In the genomic region with DNA sequence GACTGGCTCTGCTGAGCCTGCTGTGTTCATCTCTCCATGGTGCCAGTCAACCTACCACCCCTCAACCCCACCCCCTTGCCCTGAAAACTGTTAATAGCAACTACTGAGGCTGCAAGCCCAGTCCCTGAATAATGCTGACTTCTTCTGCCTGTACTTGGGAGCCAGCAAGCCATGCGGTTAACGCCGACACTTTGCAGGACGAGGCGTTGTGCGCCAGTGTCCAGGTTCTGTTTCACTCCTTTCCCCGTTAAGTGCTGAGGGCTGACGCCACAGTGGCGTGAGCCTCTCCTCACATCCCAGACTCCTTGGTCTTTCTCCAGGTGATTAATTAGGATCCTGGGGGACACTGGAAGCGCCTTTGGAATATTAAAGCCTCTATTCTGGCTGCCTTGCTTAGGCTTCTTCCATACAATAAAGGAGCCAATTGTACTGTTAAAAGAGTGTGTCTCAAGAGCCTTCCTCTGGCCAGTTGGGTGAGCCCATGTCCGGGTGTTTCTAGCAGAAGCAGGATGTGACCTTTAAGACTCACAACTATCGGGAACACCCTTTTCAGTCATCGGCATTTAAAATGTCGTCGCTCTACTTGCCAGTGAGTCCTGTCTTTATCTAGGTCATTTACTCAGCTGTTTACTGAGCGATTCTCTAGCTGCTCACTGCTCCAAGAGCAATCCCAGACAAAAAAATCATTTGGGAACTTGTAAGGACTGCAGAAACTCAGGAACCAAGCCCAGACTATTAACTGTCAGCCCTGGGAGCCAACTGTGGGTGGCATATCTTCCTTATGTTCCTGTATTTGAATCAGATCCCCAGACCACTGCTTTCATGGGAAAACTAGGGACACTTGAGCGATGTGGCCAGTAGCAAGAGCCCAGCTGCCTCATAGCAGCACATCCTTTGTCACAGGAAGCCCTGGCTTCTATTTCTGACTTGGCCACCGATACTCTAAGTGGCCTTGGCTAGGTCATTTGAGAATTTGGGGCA, we compare ENCODE assay signal across 9 mouse cellular contexts. TPM values are rescaled to one million over a fixed set of nuclear protein-coding genes. Genes with fewer than 3 reads are reported as not detected.
DNase-seq lines count a peak whose midpoint lies in the region; ATAC-seq lines count a peak whose summit lies in the region.
"Had no signal": no experiment of that assay in that cellular context is flagged by ENCODE, and none has a peak within 500 bp of the region (broad histone marks: within the 10 kb centered on the region; RNA-seq: fewer than 3 reads in every experiment).

No protein-coding gene starts in this region.

- H3K9ac ChIP-seq in forebrain, embryonic 15.5 days (replicated peaks): no peak overlapping the region
- no peak overlapping the region for H3K9ac ChIP-seq in hindbrain, embryonic 14.5 days
- H3K9ac ChIP-seq: liver, embryonic 15.5 days had no signal

- peaks cover 16% of the 10 kb centered on the region for H3K4me1 ChIP-seq in forebrain, embryonic 15.5 days
- peaks cover 27% of the 10 kb centered on the region for H3K4me1 ChIP-seq in hindbrain, embryonic 14.5 days (replicated peaks; ENCODE audit: control insufficient read depth, insufficient read depth, low read length)

- H3K36me3 ChIP-seq in forebrain, embryonic 15.5 days: no peaks in the 10 kb centered on the region
- no peaks in the 10 kb centered on the region for H3K36me3 ChIP-seq in hindbrain, embryonic 14.5 days (replicated peaks; ENCODE audit: control insufficient read depth, insufficient read depth)
- H3K36me3 ChIP-seq: liver, embryonic 15.5 days had no signal

- ATAC-seq in forebrain, embryonic 15.5 days (replicated peaks): 0 out of 2 replicates have a peak, but pooled peaks have one; percentile 26
- ATAC-seq in hindbrain, embryonic 14.5 days (ENCODE audit: low FRiP score): peak; percentile 52

- intact Hi-C loops in gastrocnemius, postnatal 14 days (cut with DNase I; ENCODE audit: low total_unique reads): no loop called here

- H3K9me3 ChIP-seq in forebrain, embryonic 15.5 days: no peaks in the 10 kb centered on the region
- H3K9me3 ChIP-seq in hindbrain, embryonic 14.5 days (ENCODE audit: control insufficient read depth, low read length): no peaks in the 10 kb centered on the region
- H3K9me3 ChIP-seq: liver, embryonic 15.5 days had no signal

- H3K27ac ChIP-seq in forebrain, embryonic 15.5 days (replicated peaks): no peak overlapping the region
- H3K27ac ChIP-seq in hindbrain, embryonic 14.5 days: peak overlapping the region; percentile 70; the same call in 1 of the 2 replicates
- H3K27ac ChIP-seq: liver, embryonic 15.5 days had no signal

- DNase-seq in gastrocnemius, postnatal 14 days: peak; percentile 28
- DNase-seq in gastrocnemius, postnatal 4 days (ENCODE audit: low spot score in 2 of 2): no peak
- DNase-seq in Muller cell, postnatal 12 days (ENCODE audit: inconsistent ontology term): peak; percentile 38
- no peak for DNase-seq in hindbrain, embryonic 14.5 days (ENCODE audit: low spot score)
- no peak for DNase-seq in B cell, adult 2 months
- no peak for DNase-seq in kidney, adult 8-10 months
- no peak for DNase-seq in spleen, adult 12 weeks (ENCODE audit: low spot score)

- 52% methylated on average over 18 of the region's 18 CpGs for WGBS in forebrain, embryonic 15.5 days
- WGBS in hindbrain, embryonic 14.5 days: 65% methylated on average over 18 of the region's 18 CpGs

- no peaks in the 10 kb centered on the region for H3K27me3 ChIP-seq in forebrain, embryonic 15.5 days
- no peaks in the 10 kb centered on the region for H3K27me3 ChIP-seq in hindbrain, embryonic 14.5 days (ENCODE audit: control insufficient read depth, insufficient read depth, low read length)
- H3K27me3 ChIP-seq: liver, embryonic 15.5 days had no signal

- no peak overlapping the region for H3K4me2 ChIP-seq in forebrain, embryonic 15.5 days (replicated peaks)
- no peak overlapping the region for H3K4me2 ChIP-seq in hindbrain, embryonic 14.5 days (replicated peaks)
- H3K4me2 ChIP-seq: liver, embryonic 15.5 days had no signal

- no peak overlapping the region for H3K4me3 ChIP-seq in forebrain, embryonic 15.5 days
- no peak overlapping the region for H3K4me3 ChIP-seq in hindbrain, embryonic 14.5 days (replicated peaks; ENCODE audit: low read length)
- H3K4me3 ChIP-seq: liver, embryonic 15.5 days had no signal

RNA-seq across cellular contexts. Expression of a gene that starts 59.1 kb away (rescaled TPM):
- 100 to 1,000 TPM; 125 to 230 TPM for total RNA-seq in gastrocnemius, postnatal 14 days (2021)
- 10 to 100 TPM; 76.9 to 78.8 TPM for total RNA-seq in gastrocnemius, postnatal 4 days (2021)
- polyA plus RNA-seq in forebrain, embryonic 15.5 days (2015; fragmentation: Nextera tagmentation; extraction: Ambion mirVana): 6.3 and 8.2 TPM in 2 replicates
- polyA plus RNA-seq in hindbrain, embryonic 14.5 days (2014; fragmentation: Nextera tagmentation; extraction: Ambion mirVana): 29.8 and 32.5 TPM in 2 replicates

Comparison
In these comparisons a context has a peak if more than half of its experiments do, and no peak if none do; other contexts are left out.
1. DNase-seq: peak in gastrocnemius, postnatal 14 days (single experiment) and Muller cell, postnatal 12 days (single experiment); none in gastrocnemius, postnatal 4 days (0 of 2), hindbrain, embryonic 14.5 days (single experiment), B cell, adult 2 months (0 of 2), kidney, adult 8-10 months (0 of 2) and spleen, adult 12 weeks (single experiment).